Mouse (Mus musculus): ENCODE results near the gene Zic3.

Gene Zic3

DNA sequence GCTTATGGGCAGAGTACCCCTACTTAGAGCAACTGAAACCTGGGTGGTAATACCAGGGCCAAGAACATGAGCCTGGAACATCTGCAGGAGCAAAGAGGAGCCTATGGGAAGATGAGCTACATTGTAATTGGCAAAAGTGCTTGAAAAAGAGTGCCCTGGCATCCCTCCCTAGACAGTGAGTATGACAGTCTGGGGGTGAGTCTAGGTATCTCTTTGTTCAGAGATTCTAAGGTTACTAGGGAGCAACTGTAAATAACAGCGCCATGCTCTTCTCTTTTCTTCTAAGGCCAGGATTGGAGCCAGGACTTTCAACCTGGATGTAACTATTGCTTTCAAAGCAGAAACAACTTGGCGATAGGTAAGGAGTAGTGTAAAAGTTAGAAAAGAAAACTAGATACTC lies at the start of gene Zic3:
Gene Zic3 (plus strand): TSS at position 301 of the 400 bp plus-strand sequence.
- no peak for DNase-seq (ENCODE audit: low read depth)

DNA sequence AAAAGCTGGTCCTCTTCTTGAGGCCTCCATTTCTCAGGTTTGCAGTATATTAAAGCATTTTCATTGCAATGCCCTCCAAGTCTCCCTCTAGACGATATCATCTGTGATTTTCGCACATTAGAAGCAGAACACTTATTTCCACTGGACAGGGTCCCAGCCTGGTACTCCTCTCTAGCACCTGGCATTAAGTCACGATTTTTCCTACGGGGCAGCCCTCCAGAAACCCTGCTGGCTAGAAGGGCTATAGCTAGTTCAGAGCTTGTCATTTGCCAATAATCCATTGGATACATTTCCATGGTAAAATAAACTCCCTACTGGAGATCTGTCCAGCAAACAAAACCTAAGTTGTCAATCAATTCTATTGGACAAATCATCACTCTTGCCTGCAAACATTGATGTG lies 40.1 kb upstream of the Zic3 start:
- DNase-seq (ENCODE audit: low read depth): no peak

DNA sequence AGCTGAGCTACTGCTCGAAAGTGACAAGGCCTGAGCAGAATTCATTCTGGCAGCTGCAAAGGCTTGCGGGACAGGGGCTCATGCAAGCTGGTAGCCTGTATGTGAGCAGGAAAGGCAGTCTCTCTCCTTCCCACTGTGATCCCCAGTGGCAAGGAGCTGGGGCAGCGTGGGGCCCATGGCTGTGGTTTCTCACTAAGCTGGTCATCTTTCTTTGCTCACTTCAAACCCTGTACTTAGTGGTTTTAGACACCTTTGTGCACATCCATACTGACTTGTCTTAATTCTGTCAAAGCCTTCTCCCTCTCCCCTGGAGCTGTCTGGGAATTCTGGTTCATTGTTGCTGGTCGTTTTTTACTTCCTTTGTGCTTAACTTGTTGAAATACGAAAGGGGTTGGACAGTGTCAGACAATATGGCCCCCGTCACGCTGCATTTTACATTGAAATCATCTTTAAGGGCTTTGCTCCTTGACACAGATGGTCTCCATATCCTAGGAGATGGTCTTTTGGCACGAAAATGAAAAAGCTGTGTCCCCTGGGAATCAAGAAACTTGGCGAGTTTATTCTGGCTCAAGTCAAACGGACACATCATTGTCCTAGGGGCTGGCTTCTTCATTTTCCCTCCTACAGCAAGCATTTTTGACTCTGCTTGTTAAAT lies 34.9 kb upstream of the Zic3 start:
- DNase-seq (ENCODE audit: low read depth): no peak

DNA sequence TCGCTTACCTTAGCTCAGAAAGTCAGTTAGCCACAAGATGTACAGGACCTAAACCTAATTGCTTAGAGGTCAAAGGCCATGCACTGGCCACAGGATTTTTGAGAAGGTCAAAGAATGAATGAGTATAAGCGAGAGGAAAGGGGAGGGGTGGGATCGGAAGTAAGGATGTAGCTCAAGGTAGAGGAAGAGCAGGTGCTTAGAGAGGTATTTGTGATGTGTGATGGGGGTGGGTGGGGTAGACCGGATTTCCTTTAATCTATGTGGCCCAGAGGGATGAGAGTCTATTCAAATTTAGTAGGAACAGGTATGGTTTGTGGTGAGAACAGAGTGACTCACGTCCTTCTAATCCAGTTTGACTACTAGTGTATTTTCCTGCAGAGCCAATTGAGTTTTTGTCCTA lies 9.1 kb upstream of the Zic3 start:
- no peak for DNase-seq (ENCODE audit: low read depth)

DNA sequence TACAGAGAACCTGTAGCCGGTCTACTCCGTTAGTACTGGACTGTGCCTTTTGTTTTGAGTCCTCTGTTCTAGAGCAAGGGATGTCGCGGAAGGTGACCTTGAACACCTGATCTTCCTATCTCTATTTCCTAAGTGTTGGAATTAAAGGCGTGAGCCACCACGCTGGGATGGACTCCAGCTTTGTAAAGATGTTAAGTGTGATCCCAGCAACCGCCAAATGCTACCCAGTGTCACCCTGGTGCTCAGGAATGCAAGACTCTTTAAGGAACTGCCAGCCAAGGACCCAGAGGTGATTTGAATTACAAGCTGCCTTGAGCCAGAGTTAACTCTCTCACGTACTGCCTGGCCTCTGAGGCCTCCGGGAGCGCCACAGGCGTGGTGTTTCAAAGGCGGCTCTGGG lies 8.4 kb upstream of the Zic3 start:
- no peak for DNase-seq (ENCODE audit: low read depth)

DNA sequence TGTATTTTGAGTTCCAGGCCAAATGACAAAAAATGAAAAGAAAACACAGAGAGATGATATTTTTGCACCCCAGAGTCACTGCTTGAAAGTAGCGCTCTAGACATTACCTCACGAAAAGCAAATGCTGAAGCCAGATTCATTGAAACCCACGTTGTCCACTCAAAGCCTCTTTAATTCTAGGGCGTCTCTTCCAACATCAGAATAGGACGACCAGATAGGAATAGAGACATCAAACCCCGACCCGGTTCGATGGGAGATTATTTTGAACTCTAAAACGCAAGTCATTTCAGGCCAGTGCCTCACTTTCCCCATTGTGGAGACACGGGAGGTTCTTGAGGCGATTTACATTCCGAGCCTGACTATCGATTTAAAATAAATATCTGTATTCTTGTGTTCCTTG lies 7.7 kb upstream of the Zic3 start:
- no peak for DNase-seq (ENCODE audit: low read depth)

DNA sequence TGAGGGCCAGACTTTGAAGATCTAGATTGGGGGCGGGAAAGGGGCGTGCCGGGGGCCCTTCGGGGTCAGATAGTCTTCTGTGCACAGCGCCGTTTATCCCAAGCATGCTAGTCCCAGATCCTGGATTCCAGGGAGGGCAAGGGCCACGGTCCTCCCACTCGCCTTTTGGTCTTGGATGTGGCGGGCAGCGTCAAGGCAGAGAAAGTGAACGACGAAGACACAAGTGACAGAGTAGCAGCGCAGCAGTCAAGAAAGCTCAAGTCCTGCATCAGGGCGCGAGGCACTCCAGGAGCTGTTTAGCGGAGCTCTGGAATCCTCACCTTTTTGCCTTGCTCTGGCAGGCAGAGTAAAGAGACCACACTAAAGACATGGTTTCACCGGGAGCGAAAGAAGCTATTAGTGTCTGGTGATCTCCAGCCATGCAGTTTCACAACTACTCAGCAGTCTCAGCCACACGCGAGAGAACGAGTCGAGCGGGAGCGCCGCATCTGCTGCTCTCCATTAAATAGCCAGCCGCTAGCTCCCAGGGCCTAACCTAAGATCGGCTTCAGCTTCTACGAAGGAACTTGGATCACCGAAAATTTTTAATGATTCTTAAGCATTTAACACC lies 7.1 kb upstream of the Zic3 start:
- no peak for DNase-seq (ENCODE audit: low read depth)

DNA sequence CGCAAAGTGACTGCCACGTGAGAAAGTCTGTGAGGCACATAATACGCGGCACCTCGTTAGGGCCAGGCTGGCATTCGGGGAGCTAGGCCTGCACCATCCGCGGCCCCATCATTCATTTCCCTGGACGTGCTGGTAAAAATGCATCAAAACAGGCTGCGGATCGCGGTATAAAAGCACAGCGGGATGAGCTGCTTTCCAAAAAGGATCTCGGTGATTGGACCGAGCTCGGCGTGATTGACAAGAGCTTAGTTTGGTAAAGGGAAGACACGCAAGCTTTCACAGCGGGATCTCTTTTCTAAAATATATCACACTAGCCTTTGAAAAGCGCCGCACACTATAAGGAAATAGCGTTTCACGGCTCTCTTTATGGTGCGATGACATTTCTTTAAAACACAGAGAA lies 3.8 kb upstream of the Zic3 start:
- no peak for DNase-seq (ENCODE audit: low read depth)

DNA sequence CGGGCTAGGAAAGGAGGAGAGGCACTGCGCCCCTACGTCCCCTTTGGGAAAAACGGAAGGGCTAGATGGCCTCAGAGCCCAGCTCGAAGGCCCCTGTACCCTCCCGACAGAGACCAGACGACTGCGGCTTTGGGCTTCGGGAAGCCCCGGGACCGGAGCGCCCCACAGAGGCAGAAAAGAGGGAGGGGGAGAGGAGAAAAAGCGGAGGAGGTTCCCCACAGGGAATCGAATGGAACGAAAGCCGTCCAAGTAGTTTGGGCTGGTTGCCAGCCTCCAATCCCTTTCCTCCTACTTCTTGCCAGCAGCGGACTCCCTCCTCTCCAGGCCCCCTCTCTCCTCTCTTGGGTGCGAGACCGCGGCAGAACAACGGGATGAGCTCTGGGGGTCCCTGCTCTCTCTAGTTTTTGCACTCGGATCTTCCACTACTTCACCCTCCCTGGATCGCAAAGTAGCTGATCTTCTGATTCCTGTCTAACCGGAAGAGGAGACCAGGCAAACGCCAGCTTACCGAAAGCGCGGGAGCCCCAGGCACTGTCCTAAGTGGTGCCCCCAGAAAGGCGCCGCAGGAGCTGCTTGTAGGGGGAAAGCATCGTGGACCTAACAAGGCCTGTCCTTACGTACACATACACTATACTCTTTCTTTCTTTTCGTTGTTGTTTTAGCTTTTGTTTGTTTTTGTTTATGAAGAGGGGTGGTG lies 3.1 kb upstream of the Zic3 start:
- DNase-seq (ENCODE audit: low read depth): no peak

DNA sequence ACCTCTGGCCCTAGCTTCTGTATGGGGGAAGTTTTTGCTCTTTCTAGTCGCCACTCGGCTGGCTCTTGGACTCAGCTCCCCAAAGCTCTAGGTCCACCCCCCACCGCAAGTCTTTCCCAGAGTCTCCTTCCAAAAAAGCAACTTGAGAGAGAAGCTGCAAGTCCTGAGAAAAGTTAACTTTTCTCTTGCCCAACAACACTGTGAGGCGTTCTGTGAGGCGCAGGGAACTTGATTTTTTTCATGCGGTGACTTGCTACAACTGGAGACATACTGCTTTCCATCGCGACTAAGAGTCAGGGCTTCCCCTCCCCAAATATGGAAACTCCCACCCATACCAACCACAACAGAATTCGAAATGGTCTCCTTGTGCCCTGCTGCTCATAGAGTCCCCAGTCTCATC lies 5.1 kb downstream of the Zic3 start:
- DNase-seq (ENCODE audit: low read depth): no peak

DNA sequence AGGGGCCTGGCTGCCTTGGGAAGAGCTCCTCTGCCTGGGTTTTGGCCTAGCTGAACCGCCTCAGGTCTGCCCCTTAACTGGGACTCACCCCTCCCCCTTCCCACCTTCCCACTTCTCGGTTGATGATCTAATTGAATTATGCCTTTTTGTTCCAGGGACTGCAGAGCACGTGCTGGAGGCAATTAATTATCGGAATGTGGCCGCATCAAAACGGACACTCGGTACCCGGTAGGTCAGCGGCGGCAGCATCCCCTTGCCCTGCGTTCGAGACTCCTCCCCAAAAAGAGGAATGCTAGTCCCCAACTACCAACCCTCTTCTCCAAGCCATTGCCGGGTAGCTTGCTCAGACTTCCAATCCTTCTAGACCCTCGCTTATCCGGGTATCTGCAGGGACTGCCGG lies 5.6 kb downstream of the Zic3 start:
- no peak for DNase-seq (ENCODE audit: low read depth)

DNA sequence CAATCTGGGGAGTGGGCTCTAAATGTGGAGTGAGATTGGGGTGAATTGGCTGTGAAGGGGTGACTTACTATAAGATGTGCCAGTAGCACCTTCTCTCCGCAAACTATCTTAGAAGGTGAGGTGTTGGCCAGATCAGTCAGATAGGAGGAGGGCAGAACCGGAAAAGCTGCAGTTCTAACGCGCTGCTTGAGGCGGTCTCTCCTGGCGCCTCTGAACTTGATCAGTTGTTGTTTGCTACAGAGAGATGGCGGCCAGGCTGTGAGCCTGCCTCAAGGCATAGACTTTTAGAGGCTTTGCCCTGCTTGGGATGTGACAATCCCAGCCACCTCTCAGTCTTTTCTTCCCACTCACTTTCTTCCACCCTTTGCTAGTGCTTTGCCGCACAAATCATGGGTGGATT lies 6.4 kb downstream of the Zic3 start:
- DNase-seq (ENCODE audit: low read depth): no peak

DNA sequence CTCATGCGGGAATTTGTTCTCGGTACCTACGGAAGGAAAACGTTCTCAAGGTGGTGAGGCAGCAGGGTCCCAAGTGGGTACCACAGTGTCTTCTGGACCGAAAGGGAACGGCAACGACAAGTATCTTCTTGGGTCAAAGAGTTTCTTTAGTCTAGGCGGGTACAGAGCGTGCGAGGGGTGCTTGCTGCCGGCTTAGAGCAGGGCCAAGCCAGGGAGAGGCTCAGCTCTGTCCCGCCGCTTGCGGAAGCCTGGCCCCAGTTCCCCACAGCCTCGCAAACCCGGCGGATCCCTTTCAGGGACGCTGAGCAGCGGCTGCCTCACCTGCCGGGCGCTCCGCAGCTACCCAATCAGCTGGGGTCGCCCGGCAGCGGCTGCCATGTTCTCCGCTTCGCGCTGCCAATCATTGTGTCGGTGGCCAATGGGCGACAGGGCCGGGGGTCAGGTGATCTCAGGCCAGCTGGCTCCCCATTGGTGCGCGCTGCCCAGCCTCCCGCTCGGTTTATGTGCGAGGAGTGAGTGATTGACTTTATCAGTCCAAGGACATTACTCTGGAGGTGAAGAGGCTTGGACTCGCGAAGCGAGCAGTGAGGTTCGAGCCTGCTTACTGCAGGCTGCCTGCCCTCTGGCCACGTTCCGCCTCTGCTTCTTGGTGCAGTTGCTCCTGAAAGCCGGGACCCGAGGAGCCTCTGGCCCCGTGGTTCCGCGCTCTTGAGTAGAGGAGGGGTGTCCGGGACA lies 7.8 kb downstream of the Zic3 start:
- no peak for DNase-seq (ENCODE audit: low read depth)

DNA sequence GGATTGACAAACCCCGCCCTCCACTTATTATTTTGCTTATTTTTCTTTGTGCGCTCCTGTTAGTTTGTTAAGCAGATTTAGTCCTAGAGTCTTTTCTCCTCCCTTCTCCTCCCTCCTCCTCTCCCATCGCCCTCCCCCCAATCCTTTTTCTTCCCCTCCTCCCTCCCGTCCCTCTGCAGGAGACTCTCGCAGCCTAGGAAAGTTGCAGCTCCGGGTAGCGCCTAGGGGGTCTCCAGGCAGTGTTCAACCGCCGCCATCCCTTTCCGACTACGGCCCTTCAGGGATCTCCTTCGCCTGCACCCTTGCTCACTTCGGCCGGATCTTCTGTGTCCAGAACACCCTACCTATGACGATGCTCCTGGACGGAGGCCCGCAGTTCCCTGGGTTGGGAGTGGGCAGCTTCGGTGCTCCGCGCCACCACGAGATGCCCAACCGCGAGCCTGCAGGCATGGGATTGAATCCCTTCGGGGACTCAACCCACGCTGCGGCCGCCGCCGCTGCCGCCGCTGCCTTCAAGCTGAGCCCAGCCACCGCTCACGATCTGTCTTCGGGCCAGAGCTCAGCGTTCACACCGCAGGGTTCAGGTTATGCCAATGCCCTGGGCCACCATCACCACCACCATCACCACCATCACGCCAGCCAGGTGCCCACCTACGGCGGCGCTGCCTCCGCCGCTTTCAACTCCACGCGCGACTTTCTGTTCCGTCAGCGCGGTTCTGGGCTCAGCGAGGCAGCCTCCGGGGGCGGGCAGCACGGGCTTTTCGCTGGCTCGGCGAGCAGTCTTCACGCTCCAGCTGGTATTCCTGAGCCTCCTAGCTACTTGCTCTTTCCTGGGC lies 8.6 kb downstream of the Zic3 start:
- DNase-seq (ENCODE audit: low read depth): no peak

DNA sequence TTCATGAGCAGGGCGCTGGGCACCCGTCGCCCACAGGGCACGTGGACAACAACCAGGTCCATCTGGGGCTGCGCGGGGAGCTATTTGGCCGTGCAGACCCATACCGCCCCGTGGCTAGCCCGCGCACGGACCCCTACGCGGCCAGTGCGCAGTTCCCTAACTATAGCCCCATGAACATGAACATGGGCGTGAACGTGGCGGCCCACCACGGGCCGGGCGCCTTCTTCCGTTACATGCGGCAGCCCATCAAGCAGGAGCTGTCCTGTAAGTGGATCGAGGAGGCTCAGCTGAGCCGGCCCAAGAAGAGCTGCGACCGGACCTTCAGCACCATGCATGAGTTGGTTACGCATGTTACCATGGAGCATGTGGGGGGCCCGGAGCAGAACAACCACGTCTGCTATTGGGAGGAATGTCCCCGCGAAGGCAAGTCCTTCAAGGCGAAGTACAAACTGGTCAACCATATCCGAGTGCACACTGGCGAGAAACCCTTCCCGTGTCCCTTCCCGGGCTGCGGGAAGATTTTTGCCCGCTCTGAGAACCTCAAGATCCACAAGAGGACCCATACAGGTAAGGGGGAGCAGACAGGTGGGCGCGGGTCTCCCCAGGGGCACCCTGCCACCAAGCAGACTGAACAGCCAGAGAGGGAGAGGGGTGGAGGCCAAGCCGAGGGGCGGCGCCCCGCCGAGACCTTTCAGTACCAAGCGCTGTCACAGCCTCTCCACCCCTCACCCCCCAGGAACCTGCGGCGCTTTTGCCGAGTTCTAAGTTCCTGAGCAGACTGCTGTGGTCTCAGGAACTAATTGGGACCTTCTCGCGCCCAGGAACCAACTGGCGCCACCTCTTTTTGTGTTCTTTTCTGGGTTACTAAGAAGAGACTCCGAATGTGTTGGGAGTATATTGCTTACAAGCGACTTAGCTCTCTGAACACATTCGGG lies 9.4 kb downstream of the Zic3 start:
- no peak for DNase-seq (ENCODE audit: low read depth)

DNA sequence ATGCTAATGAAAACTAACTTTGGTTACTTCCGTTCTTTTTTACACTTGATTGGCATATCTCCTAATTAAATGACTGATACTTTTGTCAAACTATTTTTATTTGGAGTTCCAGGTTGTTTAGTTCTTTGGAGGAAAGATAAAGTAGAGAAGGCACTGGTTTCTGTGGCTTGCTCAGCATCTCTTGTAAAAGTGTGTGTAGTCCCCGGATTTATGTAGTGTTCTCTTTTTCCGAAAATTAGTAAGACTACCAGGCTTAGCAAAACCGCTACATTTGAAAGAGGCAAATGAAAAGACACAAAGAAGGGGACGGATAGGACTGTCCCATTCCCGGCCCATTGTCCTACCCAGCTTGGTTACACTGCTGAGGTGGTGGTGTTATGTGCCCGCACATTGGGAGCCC lies 10.1 kb downstream of the Zic3 start:
- no peak for DNase-seq (ENCODE audit: low read depth)

DNA sequence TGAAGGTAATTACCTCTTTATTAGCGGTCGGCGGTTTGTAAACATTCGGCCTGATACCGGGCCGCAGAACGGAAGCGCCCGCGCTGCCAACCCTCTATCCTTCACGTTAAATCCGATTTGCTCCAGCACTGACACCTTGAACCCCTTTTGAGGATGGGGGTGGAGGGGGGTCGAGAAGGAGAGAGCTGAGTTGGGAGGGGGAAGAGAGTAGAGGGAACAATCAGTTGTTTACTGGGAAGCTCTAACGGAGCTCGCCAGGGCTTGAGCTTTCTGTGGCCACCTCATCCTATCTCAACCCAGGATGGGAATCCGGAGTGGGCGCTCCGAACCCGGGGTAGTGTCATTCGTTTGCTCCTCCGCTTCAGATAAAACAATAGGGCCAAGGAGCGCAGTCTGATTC lies 11.0 kb downstream of the Zic3 start:
- DNase-seq (ENCODE audit: low read depth): no peak

DNA sequence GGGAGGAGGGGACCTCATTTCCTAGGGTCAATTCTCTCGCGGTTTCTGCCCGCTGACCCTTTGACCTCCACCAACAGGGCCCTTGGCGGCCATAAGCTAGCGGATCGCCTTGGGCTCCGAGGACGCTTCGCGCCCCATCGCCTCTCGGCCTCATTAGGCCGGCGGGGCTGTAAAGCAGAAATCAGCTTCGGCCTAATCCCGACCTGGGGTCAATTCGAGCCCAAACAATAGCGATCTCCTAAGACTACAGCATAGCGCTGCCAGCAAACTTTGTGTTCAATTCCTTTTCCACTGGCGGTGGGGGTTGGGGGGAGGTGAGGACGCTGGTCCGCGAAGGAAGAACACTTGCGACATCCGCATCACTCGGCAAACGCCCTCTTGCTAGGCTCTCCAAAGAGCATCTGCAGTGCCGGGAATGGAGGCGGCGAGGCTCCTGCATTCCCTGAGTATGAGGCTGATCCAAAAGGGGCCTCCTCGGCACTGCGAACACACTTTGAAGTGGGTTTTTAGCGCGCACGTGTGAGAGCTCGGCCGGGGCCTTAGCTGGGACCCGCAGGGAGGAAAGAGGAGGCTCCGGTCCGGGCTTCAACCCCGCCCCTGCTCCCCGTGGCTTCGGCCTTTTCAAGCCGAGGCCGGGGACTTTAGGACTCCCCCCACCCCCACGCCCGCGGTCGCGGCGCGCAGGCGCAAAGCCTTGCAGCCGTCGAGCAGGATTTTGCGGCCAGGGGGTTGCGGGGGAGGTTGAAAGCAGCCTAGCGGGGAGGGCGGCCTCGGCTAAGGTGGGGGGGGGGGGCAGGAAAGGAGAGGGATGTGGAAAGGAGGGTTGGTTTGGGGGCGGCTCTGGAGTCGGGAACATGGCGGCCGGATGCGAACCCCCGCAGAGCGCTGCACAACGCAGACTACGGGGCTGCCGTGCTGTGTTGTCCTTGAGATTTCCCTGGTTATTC lies 15.8 kb downstream of the Zic3 start:
- no peak for DNase-seq (ENCODE audit: low read depth)

DNA sequence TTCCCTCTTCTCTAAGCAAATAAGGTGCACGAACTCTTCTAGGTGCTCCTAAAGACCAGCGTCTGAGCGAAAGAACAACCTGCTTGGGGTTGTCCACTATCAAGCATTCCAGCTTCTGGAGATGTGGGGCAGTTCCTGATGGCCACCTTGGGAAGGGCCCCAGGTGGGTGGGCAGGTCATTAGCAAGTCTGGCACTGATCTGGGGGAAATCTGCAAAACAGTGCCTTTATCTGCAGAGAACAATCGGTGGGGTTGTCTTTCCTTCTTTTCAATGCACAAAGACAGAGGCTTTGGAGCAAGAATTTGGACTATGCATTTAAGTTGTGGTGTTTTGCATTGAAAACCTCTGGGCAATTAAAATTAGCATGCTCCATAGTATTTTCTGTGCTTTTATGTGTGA lies 17.2 kb downstream of the Zic3 start:
- DNase-seq (ENCODE audit: low read depth): no peak

DNA sequence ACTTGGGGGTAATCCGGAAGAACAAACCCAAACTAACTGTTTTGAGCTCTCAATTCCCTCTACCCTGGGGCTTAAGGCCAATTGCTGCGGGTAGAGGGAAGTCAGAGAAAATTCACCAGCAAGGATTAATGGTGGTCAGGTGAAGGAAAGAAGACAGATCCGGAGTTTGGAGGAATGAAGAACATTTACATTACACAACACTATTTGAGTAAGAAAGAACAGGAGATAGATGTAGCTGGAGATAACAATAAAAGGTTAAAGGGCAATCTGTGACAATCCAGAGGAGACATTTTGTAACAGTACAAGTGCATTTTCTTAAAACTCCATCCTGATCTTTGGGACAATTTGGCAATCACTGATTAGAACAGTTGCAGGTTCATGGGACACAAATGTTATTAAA lies 19.4 kb downstream of the Zic3 start:
- DNase-seq (ENCODE audit: low read depth): no peak

Data from naive thymus-derived CD4-positive, alpha-beta T cell, adult 2 months (primary cell).